Mouse (Mus musculus): ENCODE results near the gene Fam170b. TPM values are rescaled to one million over a fixed set of nuclear protein-coding genes. Genes with fewer than 3 reads are reported as not detected.

Fam170b gene
- total RNA-seq, 2 experiments from 2014 or later, result not detected

Other genes with a start within 250 kb of the Fam170b start
- not detected for gene Prrxl1, start 234.6 kb upstream of the Fam170b start, total RNA-seq (2021)
- gene 3425401B19Rik, start 148.7 kb upstream of the Fam170b start, total RNA-seq (2021), result 100 to 1,000 TPM; 268 to 399 TPM
- gene Tmem273, start 48.0 kb upstream of the Fam170b start, total RNA-seq (2021), result under 1 TPM in 1 of 2 experiments, not detected in 1; 0.28 TPM
- gene Vstm4, start 22.8 kb downstream of the Fam170b start, total RNA-seq (2021), result 1 to 10 TPM; 2.0 to 2.3 TPM
- gene Lrrc18, start 157.4 kb downstream of the Fam170b start, total RNA-seq (2021), result not detected

Data from gastrocnemius, postnatal 36 days (tissue).